Mouse (Mus musculus) ES-E14 (cell line): Measurements from ENCODE around the gene Col17a1. TPM values are rescaled to one million over a fixed set of nuclear protein-coding genes. Genes with fewer than 3 reads are reported as not detected.

Experiments
- DNase-seq: peaks from one replicate; pipeline ENCODE4 v3.0.0-alpha.2; 2013; ENCODE audit warnings: low read depth, low spot score
- H3K27ac ChIP-seq: 2 replicates; pipeline ENCODE4 v1.5.1; 2012; ENCODE audit warnings: low read depth, mild to moderate bottlenecking, low read length, moderate library complexity, mixed read lengths; ENCODE audit not compliant: poor library complexity, insufficient read depth, severe bottlenecking
- H3K36me3 ChIP-seq: 2 replicates; pipeline ENCODE4 v1.6.1; 2012; ENCODE audit warnings: mild to moderate bottlenecking, low read length, moderate library complexity, mixed read lengths; ENCODE audit not compliant: control insufficient read depth, poor library complexity, insufficient read depth, severe bottlenecking
- H3K4me1 ChIP-seq, 2 experiments: fragments of 150-350 bp in 1 of 2; sonication (generic) in 1 of 2; 2 replicates each; pipeline ENCODE4 v1.6.1; 2012; ENCODE audit warnings: low read length in 2 of 2, mild to moderate bottlenecking in 1 of 2, mixed read lengths in 1 of 2; ENCODE audit not compliant: control insufficient read depth in 2 of 2, insufficient read depth in 2 of 2, poor library complexity in 1 of 2
- H3K4me3 ChIP-seq, 2 experiments: fragments of 150-350 bp in 1 of 2; sonication (generic) in 1 of 2; 2 replicates each; pipeline ENCODE4 v1.5.1; 2012; ENCODE audit warnings: low read length in 2 of 2, low read depth in 1 of 2, mild to moderate bottlenecking in 1 of 2, mixed read lengths in 1 of 2; ENCODE audit not compliant: insufficient read depth in 1 of 2, poor library complexity in 1 of 2, severe bottlenecking in 1 of 2
- H3K9ac ChIP-seq: 2 replicates; pipeline ENCODE4 v1.6.1; 2012; ENCODE audit warnings: low read depth, mild to moderate bottlenecking, low read length, mixed read lengths; ENCODE audit not compliant: poor library complexity, insufficient read depth, severe bottlenecking
- H3K9me3 ChIP-seq: fragments of 150-350 bp; sonication (generic); 2 replicates; pipeline ENCODE4 v1.6.1; 2012; ENCODE audit warnings: low read depth, mild to moderate bottlenecking, low read length; ENCODE audit not compliant: control insufficient read depth, insufficient read depth
- CHD2 ChIP-seq: IDR thresholded peaks from 2 replicates; pipeline ENCODE4 v1.6.1; 2014; ENCODE audit warnings: mild to moderate bottlenecking, low read depth, low read length, inconsistent platforms
- HCFC1 ChIP-seq: IDR thresholded peaks from 2 replicates; pipeline ENCODE4 v1.6.1; 2012; ENCODE audit warnings: low read length, inconsistent platforms, borderline replicate concordance; ENCODE audit not compliant: insufficient read depth
- MAFK ChIP-seq: IDR thresholded peaks from 2 replicates; pipeline ENCODE4 v1.6.1; 2014; ENCODE audit warnings: mild to moderate bottlenecking, low read depth, low read length, inconsistent platforms; ENCODE audit not compliant: insufficient read depth
- ZC3H11A ChIP-seq: IDR thresholded peaks from 2 replicates; pipeline ENCODE4 v1.6.1; 2012; ENCODE audit warnings: low read depth, mild to moderate bottlenecking, inconsistent platforms, low read length, borderline replicate concordance
- ZNF384 ChIP-seq: IDR thresholded peaks from 2 replicates; pipeline ENCODE4 v1.6.1; 2012; ENCODE audit warnings: low read depth, low read length, inconsistent platforms
- in situ Hi-C, 2 experiments: fragments of 600-800 bp; cut with MboI; formaldehyde crosslinking; loops; one replicate each; pipeline ENCODE4 v1.15.1; 2025; ENCODE audit warnings: low sequenced_read_pairs in 2 of 2, inconsistent platforms in 1 of 2; ENCODE audit not compliant: unreplicated experiment in 2 of 2
- total RNA-seq: library from RNA; depleted of rRNA; stranded (reverse); fragments of 300-350 nt; gene quantifications from 2 replicates; pipeline ENCODE4 v1.2.3, GENCODE M21; 2012

Col17a1 gene
- total RNA-seq, 1 experiment: 1.5 TPM

- in situ Hi-C loops: no loop called here
- Histone ChIP-seq H3K36me3 (no peaks in the 10 kb centered on the region), H3K27ac (no peak overlapping the region), H3K9ac (no peak overlapping the region), H3K4me1 (no peaks in the 10 kb centered on the region), H3K4me3 (no peak overlapping the region), H3K9me3 (no peaks in the 10 kb centered on the region)
- DNase-seq: no peak
- TF ChIP-seq MAFK (no peak), CHD2 (no peak), HCFC1 (no peak), ZNF384 (no peak), ZC3H11A (no peak)
Observed at GRCm38 (mm10) chr19:47689592-47689991, 2.3 kb downstream of the Col17a1 start.

- in situ Hi-C loops: no loop called here
- Histone ChIP-seq H3K9me3 (no peaks in the 10 kb centered on the region), H3K4me1 (0 out of 4 replicates have a peak, but pooled peaks cover 0 to 2% of the 10 kb centered on the region in 2 experiments), H3K36me3 (no peaks in the 10 kb centered on the region), H3K27ac (no peak overlapping the region), H3K4me3 (no peak overlapping the region), H3K9ac (no peak overlapping the region)
- no peak for DNase-seq
- TF ChIP-seq CHD2 (no peak), MAFK (no peak), ZNF384 (no peak), ZC3H11A (no peak), HCFC1 (no peak)
Observed at GRCm38 (mm10) chr19:47678675-47679074, 13.2 kb downstream of the Col17a1 start.

GRCm38 (mm10) chr19:47674419-47674818 lies 17.5 kb downstream of the Col17a1 start:
- no peak overlapping the region for H3K9ac ChIP-seq
- no peaks in the 10 kb centered on the region for H3K9me3 ChIP-seq

GRCm38 (mm10) chr19:47668399-47668798 lies 23.5 kb downstream of the Col17a1 start:
- TF ChIP-seq HCFC1: no peak
- no peak for TF ChIP-seq ZNF384
- TF ChIP-seq CHD2: no peak
- no peak for TF ChIP-seq MAFK
- TF ChIP-seq ZC3H11A: no peak
- Histone ChIP-seq H3K9ac (no peak overlapping the region), H3K4me3 (no peak overlapping the region), H3K36me3 (no peaks in the 10 kb centered on the region), H3K27ac (no peak overlapping the region), H3K9me3 (no peaks in the 10 kb centered on the region), H3K4me1 (peaks cover 0 to 9% of the 10 kb centered on the region in 2 experiments; a peak in 1 of 4 replicates)
- in situ Hi-C loops: no loop called here
- no peak for DNase-seq

More at GRCm38 (mm10) chr19:47674419-47674818, 17.5 kb downstream of the Col17a1 start:
- DNase-seq: peak; percentile 61
- Histone ChIP-seq H3K4me3 (no peak overlapping the region), H3K36me3 (no peaks in the 10 kb centered on the region), H3K27ac (no peak overlapping the region), H3K4me1 (peaks cover 0 to 7% of the 10 kb centered on the region in 2 experiments; a peak in 1 of 4 replicates)
- in situ Hi-C loops: no loop called here
- TF ChIP-seq ZC3H11A (no peak), ZNF384 (no peak), CHD2 (no peak), MAFK (no peak), HCFC1 (no peak)
